Mouse (Mus musculus) embryo, embryonic 10.5 days (tissue): ENCODE measurements around the gene Tmem129.

ENCODE experiments used
- DNase-seq: peaks from one replicate; pipeline ENCODE4 v3.0.0-alpha.2; 2015; ENCODE audit warnings: low spot score

Tmem129 gene

DNA sequence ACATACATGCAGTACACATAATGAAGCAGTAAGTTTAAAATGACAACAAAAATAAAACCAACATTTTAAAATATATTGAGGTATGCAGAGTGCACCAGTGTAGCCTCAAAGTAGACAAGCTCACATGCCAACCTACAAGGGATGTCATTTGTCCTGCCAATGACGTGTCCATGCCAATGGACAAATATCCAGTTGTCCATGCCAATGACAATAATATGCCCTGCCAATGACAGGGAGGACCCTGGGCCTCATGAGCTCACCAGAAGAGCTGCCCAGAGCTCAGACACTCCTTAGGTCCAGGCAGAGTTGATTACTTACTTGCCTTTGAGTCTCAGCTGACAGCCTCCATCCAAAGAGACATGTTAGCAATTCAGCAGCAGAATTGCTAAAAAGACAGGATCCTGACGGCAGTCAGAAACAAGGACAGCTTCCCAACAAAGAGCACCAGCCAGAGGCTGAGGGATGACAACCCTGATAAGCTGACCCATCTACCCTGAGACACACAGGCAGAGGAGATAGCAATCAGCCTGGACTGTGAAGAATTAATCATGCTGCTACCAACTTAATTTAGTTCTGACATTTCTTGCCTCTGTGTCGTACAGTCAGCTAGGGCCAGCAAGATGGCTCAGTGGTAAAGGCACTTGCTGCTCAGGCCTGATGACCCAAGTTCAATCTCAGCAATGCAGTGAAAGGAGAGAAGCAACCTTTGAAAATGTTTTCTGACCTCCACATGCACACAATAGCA is 20.4 kb downstream of the Tmem129 start:
- DNase-seq, result no peak

GRCm38 (mm10) chr5:33635361-33635760 is 22.9 kb downstream of the Tmem129 start:
- no peak for DNase-seq

GRCm38 (mm10) chr5:33632526-33632925 is 25.7 kb downstream of the Tmem129 start:
- DNase-seq, result no peak

DNA sequence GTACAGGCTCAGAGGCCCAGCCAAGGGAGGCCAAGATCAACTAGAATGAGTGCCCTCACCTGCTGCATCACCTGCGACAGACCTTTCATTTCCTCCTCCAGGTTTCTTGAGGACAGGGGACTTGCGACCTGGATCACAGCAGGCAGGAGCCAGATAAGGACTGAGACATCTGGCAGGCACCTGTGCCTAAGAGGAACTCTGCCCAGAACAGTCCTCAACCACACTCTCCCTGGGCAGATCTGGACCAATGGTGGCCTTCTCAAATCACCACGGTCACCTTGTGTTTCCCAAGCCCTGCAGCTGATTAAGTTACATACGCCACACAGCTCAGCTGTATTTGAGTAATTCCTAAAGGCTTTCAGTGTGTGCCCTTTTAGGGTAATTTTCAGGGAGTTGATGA is 27.6 kb downstream of the Tmem129 start:
- no peak for DNase-seq

GRCm38 (mm10) chr5:33630061-33630460 is 28.2 kb downstream of the Tmem129 start:
- DNase-seq, result no peak

DNA sequence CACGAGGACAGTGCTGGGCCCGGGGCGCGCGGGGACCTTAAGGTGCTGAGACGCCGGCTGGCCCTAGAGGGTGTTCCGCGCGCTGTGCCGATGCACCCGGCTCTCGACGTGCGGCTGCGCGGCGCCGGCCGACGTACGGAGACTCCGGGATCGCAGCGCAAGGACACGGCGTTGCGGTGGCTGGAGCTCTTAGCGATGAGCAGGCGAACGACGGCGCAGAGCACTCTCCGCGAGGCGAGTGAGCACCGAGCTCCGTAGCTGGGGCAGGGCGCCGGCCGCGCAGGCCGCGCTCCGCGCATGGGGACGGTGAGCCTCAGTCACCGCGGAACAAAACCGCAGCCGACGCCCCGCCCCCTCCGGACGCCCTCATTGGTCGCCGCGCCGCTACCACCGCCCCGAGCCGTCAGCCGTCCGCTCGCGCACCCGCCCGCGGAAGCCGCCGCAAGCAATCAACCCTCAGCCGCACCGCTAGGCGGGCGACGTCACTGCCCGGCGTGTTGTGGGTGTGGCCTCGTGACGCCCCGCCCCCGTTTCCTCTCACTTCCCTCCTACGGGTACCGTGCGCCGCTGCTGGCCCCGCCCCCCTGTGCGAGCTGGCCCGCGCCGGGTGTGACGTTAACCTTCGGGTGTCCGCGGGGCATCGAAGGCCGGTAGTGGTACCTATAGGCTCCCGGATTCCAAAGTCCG is 28.8 kb downstream of the Tmem129 start, which contains the start of the genes Fam53a and Gm9903:
Gene Fam53a (minus strand): TSS at position 335 of the 687 bp plus-strand sequence.
Gene Gm9903 (plus strand): TSS at position 625 of the 687 bp plus-strand sequence.
- peak; percentile 97 for DNase-seq

DNA sequence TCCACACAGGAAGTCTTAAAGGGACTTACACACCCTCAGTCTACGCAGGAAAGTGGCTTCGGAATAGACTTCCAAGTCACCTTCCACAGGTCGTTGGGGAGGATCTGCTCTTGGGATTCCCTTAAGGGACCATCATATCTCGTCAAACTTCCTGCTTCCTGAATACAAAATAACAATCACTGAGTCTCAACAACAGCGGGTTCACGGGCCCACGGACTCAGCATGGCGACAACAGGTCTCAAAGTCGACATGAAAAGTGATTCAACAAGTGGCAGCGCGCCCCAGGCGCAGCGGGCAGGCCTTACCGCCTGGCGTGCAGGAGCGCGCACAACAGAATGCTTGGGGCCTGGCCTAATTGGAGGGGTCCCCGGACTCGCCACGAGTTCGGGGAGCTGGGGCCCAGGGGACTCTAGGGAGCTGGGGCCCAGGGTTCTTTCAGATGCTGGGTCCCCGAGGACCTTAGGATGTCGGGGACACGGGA is 29.4 kb downstream of the Tmem129 start:
- DNase-seq, result peak; percentile 68

DNA sequence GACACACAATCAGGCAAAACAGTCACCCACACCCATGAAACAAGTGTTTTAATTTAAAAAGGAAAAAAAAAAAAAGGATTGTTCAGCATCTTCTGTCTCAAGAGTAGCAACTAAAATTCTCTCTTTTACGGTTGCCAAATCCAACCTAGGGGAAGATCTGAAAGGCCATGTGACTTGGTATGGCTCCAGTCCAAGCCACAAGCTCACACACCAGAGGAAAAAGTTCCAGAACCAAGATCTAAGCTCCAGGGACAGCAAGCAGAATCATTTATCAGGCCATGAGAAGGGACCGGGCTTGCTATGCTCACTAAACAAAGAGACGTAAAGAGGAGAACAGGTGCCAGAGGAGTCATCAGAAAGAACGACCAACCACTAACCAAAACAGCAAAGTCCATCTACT is 30.2 kb downstream of the Tmem129 start:
- peak; percentile 9 for DNase-seq

DNA sequence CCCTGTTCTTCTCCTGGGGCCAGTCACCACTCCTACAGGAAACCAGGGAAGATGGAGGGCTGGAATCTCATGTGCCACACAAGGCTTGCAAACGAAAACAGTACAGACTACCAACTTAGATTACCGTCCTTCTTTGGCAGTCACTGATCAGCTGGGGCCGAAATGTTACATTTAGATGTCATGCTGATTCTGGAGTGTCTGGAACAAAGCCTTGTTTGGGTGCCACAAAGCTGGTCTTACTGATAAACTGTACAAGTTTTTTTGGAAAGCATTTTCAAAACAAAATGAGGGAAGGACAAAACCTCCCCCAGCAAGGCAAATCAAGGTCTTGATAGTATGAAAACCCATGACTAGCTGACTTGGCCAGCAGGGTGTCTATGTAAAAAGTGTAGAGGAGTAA is 34.5 kb downstream of the Tmem129 start:
- DNase-seq, result no peak

GRCm38 (mm10) chr5:33622671-33623070 is 35.5 kb downstream of the Tmem129 start:
- DNase-seq, result no peak

DNA sequence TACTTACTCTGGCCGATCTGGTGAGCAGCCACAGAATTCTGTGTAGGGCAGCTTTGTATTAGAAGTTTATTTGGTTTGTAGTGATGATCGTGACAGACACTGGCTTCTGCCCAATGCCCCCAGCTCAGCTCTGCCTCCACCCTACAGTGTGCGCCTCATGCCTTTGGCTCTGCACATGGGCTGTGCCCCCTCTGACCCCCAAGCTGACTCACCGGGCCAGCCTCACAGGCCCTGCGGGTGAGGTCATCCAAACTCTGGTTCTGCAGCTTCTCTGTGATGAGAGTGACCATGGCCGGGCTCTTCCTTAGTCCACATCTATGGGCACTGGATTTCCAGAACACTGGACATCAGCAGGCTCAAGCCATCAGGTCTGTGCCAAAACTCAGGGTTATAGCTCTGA is 43.8 kb downstream of the Tmem129 start:
- DNase-seq, result no peak

DNA sequence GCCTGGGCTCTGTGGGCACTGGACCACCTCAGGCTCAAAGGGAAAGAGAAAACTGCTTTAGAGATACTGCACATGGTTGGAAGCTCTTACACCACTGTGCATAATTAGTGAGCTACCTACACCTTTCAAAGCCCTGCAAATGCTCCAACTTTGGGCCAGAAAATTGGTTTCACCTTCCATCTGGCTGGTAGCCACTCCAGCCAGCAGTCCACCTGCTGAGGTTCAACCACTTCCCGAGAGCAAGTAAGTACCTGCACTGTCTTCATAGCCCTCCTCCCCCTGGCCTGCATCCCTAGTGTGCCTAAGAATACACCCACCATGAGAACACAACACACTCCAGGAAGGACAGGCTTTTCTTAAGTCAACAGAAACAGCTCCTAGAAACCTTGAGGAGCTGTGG is 46.4 kb downstream of the Tmem129 start:
- no peak for DNase-seq

DNA sequence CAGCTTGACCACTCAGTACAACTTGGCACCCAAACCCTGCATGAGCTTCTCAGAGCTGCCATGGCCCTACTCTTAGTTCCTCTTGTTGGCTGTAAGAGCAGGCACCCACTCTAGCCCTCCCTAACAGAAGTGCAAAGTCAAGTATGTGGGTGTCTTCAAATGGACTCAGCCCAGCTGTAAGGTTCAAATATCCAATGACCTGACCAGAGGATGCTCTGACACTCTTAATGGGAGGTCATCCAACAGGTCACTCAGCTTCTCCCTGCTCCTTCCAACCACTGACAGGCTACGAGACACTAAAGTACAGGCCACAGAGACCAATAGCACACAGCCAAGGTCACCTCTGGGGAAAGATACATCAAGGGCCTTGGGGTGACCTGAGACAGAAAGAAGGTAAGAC is 49.0 kb downstream of the Tmem129 start:
- no peak for DNase-seq

GRCm38 (mm10) chr5:33607434-33607833 is 50.8 kb downstream of the Tmem129 start:
- DNase-seq, result no peak

DNA sequence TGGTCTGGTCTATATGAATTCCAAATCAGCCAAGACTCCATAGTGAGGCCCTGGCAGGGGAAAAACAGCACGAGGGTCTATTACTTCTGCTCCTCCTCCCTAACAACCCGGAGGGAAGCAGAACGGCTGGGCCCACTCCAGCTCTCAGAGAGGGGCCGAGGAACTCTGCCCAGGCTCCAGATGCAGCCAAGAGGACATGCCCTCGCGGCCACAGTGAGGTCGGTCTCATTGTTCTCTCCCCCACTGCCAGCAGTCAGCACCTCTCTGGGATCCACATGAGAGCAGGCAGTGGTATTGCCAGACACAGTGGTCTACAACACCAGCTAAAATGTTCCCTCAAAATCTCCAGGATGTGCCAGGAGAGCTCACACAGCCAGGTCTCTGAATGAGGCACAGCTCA is 51.6 kb downstream of the Tmem129 start:
- DNase-seq, result no peak

GRCm38 (mm10) chr5:33605314-33605713 is 52.9 kb downstream of the Tmem129 start:
- no peak for DNase-seq
